Mouse (Mus musculus): ENCODE results near the gene Tmem80.

Tmem80 gene

DNA sequence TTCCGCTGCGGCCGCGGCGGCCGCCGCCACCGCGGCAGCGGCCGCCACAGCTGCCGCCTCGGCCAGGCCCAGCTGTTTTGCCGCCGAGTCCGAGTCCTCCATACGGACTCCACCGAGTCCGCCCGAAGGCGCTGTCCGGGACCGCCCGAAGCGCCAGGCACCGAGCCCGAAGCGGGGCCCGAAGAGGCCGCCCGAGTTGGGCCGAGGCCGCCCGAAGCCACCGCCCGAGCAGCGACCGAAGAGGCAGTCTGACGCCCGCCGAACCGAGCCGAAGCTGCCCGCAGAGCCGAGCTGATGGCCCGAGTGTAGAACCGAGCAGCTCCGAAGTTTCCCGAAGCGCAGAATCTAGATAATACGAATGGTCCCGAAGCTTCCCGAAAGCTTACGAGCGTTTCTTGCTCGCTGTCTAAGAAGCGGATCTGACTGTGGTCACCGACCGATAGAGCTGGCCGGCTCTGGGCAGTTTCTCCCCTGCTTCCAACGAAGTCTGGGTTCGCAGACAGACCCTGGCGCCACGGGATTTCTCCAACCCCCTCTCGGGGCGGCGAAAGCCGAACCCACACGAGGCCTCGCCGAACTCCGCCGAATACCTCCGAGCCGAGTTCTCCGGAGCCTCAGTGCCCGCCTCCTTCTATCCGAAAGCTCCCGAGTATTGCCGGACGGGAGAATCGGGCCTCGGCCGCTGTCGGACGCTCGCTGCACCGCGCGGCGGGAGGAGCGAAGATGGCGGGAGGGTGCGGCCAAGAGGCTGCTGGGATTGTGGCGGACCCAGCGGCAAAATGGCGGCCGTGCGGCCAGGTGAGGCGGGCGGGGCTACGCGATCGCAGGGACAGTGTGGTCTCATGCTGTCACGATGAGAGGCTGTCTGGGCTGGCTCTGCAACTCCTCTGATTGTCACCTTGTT is at the start of gene Tmem80, which contains the start of gene Deaf1:
Tmem80 (plus strand) TSS at position 271 of the 904 bp plus-strand sequence.
Deaf1 (minus strand) TSS at position 222 of the 904 bp plus-strand sequence.
- DNase-seq (ENCODE audit: low spot score) = peak; percentile 99

DNA sequence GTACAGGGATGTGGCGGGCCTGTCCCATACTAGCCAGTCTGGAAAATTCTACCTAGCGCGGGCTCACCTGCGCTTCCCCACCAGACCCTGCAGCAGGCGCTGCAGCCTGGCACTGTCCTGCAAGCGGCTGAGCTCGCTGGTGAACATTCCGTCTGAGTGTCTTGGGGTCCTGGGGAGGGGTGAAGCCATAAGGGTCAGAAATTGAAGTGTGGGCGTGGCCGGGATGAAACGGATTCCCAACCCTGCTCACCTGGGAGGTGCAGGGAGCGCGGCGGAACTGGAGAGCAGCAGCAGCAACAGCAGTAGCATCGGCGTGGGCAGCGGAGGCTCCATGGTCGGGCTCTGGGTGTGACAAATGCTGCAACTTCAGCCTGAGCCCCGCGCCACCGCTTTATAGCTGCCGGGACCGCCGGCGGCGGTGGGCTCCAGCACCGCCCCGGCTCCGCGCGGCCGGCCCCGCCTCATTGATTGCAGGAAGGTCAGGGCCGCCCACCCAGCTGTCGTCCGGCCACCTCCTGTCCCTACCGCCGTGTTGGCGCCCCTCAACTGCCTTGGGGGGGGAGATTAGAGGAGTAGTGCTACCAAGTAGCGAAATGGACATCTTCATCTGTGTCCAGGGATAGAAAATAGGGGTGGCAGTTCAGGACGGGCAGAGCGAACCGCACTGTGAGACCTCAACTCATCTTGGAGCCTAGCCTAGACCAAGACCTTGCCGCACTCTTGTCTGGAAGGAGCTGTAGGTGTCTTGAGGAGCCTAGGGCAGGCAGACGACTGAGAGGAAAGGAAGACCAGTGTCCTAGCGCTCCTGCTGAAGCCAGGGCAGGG is 48.6 kb upstream of the Tmem80 start, which contains the start of gene Sct:
Sct (minus strand) TSS at position 368 of the 825 bp plus-strand sequence.
- DNase-seq (ENCODE audit: low spot score) = peak; percentile 39

DNA sequence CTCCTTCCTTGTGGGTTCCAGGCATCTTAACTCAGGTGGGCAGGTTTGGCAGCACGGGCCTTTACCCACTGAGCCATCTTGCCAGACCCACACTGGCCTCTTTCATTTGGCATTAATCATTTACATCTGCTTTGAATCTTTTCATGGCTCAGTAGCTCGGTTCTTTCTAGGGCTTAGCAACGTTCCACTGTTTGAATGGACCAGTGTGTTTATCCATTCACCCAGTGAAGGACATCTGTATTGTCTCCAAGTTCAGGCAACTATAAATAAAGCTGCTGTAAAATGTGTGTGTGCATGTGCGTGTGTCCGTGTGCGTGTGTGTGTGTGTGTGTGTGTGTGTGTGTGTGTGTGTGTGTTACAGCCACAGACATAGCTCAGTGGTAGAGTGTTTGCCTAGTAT is 46.1 kb upstream of the Tmem80 start:
- DNase-seq (ENCODE audit: low spot score) = no peak

DNA sequence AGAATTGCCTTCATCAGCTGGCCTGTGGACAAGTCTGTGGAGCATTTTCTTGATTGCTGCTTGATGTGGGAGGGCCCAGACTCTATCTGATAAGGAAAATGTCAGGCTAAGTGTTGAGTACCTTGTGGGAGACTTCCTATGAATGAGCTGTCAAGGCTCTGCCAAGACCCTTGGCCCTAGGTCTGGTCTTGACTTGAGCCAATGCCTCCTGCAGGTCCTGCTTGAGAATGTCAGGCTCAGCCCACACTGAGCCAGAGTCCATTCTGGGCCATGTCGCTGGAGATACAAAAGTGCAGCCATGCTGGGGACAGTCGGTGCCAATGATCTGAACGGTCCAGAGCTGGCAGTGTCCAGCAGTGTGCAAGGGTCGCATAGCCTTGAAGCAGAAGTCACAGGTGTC is 44.8 kb upstream of the Tmem80 start:
- DNase-seq (ENCODE audit: low spot score) = no peak

DNA sequence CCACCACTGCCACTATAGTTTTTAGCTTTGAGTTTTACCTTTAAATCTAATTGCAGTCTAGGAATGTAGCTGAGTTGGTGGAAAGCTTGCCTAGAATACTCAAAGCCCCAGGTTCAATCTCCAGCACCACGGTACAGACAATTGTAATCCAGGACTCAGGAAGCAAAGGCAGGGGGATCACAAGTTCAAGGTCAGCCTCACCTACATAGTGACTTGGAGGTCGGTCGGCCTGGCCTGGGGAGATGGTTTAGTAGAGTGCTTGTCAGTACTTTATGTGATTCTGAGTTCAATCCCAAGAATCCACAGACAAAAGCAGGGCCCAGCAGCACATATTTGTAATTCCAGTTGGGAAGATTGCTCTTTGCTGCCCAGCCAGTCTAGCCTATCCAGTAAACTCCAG is 39.5 kb upstream of the Tmem80 start:
- no peak for DNase-seq (ENCODE audit: low spot score)

DNA sequence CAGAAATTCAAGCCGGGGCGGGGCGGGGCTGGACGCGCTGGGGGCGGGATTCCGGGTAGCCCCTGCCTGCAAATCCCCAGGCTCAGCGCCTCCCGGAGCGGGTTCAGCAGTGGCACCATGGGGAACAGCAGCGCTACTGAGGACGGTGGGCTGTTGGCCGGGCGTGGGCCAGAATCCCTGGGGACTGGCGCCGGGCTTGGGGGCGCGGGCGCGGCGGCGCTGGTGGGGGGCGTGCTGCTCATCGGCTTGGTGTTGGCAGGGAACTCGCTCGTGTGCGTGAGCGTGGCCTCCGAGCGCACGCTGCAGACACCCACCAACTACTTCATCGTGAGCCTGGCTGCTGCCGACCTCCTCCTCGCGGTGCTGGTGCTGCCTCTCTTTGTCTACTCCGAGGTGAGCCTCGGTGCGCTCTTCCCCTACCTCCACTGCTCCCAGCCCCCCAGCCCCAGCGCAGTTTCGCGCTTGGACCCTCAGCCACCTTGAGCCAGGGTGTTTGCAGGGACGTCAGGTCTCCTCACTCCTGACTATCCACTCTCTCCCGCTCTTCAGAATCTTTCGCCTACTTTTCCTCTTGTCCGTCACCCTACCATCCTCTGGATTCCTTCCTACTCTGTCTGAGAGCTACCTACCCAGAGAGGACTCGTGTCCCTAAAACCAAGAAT is 35.5 kb upstream of the Tmem80 start, which contains the start of gene Drd4:
Drd4 (plus strand) TSS at position 86 of the 662 bp plus-strand sequence.
- peak; percentile 51 for DNase-seq (ENCODE audit: low spot score)

DNA sequence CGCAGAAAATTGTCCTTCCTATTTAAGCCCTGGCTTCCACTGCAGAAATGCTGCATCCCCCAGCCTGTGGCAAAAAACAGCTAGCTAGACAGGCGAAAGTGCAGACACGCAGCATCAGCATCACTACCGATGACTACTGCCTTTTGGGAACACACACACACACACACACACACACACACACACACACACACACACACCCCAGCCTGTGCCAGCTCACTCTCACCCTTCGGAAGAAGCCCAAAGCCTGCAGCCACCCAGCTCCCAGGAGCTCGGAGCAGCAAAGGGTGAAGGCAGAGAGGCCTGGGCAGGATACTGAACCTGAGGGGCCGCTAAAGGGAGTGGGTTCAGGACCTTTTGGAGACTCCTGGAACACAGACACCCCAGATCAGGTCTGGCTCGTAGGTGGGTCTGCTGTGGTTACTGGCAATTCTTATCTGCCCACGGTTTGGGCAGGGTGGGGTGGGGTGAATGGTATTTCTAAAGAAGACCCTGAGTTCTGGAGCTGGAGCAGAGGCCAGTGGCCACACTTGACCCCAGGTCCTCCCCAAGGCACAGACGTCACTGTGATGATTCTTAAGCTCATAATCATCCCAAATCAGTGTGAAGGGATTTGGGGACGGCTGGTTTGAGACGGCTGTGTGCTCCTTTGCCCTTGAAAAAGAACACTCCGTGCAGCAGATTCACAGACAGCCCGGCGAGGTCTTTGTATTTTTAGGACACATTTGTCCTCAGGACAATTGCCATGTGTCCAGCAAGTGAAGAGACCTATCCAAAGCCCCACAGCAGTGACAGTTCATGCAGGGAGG is 34.8 kb upstream of the Tmem80 start:
- no peak for DNase-seq (ENCODE audit: low spot score)

DNA sequence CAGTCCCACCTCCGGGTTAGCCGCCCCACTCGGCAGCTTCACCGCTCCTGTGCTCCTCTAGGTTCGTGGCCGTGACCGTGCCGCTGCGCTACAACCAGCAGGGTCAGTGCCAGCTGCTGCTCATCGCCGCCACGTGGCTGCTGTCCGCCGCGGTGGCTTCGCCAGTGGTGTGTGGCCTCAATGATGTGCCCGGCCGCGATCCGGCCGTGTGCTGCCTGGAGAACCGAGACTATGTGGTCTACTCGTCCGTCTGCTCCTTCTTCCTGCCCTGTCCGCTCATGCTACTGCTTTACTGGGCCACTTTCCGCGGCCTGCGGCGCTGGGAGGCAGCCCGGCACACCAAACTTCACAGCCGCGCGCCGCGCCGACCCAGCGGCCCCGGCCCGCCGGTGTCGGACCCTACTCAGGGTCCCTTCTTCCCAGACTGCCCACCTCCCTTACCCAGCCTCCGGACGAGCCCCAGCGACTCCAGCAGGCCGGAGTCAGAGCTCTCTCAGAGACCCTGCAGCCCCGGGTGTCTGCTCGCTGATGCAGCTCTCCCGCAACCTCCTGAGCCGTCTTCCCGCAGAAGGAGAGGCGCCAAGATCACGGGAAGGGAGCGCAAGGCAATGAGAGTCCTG is 33.6 kb upstream of the Tmem80 start:
- no peak for DNase-seq (ENCODE audit: low spot score)

DNA sequence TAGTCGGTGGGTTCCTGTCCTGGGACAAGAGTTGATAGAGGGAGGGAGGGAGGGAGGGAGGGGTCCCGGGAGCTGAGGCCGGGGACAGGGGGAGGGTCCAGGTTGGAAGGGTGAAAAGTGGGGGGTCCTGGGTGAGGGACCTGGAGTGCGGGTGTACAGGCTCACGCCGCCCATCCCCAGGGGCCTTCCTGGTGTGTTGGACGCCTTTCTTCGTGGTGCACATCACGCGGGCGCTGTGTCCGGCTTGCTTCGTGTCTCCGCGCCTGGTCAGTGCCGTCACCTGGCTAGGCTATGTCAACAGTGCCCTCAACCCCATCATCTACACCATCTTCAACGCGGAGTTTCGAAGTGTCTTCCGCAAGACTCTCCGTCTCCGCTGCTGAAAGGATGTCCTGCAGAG is 33.1 kb upstream of the Tmem80 start:
- DNase-seq (ENCODE audit: low spot score) = no peak

DNA sequence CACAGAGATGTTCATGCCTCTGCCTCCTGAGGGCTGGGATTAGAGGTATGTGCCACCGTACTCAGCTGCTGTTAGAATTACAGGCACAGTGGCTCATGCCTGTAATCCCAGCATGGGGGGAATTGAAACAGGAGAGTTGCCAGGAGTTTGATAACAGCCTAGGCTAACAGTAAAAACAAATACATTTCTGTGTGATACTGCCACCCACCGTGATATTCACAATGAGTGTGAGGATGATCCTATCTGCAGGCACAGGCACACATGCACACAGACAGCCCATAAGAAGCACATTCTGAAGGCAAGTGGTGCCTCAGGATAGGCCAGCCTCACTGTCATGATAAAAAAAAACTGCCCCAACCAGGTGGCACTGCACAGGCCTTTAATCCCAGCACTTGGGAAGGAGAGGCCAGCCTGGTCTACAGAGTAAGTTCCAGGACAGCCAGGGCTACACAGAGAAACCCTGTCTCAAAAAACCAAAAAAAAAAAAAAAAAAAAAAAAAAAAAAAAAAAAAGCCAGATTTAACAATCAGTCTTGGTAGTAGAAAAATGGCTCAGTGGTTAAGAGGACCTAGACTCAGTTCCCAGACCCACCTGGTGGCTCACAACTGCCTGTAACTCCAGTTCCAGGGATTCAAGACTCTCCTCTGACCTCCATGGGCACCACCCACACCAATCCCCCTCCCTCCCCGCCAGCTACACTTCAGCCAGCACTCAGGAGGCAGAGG is 29.5 kb upstream of the Tmem80 start:
- no peak for DNase-seq (ENCODE audit: low spot score)

DNA sequence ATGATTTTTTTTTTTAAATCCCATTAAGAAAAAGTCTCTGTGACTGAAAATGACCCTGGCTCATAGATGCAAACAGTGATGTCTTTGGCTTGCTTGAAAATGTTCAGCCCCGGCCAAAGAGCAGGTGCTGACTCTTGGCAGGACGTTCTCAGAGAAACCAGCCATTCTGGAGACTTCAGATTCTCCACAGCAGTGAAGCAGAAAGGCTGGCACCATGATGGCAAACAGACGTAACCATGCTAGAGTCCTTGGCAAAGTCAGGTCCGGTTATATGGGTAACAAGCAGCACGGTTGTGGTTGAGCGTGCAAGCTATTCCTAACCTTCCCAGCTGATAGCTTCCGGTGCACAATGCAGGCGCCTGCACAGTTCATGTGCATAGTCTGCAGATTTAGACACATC is 28.4 kb upstream of the Tmem80 start:
- DNase-seq (ENCODE audit: low spot score) = no peak

DNA sequence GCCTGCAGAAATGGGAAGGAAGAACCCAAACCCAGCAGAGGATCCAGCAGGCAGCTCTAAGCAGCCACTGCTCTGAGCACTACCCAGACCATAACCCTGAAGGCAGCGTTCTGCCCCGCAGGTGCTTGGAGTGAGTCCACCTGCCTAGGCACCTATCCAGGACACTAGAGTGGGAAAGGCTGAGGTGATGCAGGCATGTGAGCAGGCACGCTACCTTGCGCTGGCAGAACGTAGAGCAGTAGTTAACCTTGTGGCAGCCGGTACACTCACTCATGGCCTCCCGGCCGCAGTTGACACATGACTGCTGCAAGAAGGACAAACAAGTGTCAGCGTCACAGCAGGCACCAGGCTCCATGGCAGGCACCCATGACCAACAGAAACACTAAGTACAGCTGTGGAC is 26.2 kb upstream of the Tmem80 start:
- no peak for DNase-seq (ENCODE audit: low spot score)

DNA sequence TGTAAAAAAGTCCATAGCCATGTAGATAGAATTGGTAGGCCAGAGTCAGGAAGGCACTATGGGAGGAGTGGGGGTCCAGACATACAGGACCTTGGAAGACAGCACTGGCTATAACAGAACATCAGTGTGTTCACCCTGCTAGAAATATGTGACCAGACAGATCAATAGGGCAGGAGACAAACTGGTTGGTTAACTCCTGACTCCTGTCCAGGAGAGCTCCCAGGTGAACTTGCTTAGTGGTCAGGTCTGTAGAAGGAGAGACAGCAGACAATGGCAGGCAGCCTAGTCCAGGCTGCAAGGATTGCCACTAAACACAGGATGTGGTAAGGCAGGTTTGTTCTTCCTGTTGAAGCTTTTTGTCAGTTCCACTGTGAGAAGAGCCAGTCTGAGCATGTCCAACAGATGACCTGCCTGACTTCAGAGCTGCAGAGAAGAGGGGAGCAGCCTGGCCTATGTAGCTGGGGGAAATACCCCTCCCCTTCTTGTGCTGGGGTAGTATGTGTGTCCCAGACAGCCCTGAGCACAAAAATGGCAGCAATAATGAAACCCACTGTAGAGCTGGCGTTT is 24.8 kb upstream of the Tmem80 start:
- no peak for DNase-seq (ENCODE audit: low spot score)

DNA sequence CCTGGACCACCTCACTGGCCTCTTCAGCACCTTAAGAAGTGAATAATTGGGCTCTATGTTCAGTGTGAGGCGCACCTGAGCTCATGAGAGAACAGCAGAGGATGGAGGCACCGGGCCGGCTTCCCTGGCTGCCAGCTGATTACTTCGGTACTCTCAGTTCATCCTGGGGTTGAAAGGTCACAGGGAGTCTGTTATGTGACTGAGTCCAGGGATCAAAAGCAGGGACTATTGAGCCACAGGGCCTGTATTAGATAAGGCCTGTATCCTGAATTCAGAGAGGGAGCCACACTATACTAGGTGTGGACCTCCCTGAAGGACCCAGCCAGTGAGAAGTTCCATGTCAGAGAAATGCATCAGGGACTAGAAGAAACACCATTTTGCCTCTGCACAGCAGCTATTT is 23.0 kb upstream of the Tmem80 start:
- no peak for DNase-seq (ENCODE audit: low spot score)

DNA sequence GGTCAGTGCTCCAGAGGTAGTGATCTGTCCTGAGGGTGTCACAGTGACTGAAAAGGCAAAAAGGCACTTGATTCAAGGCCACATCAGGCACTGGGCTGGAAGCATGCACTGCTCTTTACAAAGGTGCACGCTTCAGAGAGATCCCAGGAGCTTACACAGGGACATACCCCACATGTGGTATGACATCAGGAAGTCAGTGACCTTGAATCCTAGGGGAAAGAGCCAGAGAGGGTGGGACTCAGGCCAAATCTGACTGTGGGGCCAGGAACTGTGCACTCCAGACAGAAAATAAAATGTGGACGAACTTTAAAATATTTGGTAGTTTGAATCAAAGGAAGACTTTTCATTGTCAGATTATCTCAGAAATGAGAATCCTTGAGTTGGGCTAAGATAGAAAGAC is 13.1 kb upstream of the Tmem80 start:
- no peak for DNase-seq (ENCODE audit: low spot score)

DNA sequence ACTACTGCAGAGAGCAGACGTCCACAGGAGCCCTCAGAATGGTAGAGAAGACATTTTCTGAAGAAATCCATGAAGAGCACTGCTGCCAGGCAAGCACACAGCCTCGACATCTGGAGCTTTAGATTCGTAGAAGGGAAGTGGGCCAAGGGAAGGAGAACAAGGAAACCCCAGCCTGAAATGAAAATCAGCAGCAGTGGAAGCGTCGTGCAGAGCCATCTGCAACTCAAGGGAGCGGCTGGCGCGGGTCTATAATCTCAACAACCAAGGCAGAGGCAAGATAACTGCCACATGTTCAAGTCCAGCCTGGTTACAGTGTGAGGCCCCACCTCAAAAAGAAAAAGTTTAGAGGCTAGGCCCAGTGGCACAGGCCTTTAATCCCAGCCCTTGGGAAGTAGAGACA is 12.5 kb upstream of the Tmem80 start:
- no peak for DNase-seq (ENCODE audit: low spot score)

DNA sequence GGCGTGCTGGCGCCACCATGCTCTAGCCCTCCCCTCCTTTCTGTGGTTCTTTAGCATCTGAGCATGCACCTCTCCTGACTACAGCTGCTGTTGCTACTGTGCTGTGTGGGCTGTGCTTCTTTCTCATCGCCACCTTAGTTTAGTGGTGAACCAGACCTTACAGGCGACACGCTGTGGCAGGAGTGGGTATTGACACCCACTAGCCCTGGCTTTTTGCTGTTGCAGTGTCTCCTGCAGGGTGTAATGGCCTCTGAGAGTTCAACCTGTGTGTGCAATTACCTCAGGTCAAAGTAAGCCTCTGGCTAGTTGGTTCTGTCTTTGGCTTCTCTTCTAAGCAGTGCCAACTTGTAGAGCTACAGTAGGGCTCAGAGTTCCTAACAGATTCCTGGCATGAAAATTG is 11.6 kb upstream of the Tmem80 start:
- peak; percentile 60 for DNase-seq (ENCODE audit: low spot score)

DNA sequence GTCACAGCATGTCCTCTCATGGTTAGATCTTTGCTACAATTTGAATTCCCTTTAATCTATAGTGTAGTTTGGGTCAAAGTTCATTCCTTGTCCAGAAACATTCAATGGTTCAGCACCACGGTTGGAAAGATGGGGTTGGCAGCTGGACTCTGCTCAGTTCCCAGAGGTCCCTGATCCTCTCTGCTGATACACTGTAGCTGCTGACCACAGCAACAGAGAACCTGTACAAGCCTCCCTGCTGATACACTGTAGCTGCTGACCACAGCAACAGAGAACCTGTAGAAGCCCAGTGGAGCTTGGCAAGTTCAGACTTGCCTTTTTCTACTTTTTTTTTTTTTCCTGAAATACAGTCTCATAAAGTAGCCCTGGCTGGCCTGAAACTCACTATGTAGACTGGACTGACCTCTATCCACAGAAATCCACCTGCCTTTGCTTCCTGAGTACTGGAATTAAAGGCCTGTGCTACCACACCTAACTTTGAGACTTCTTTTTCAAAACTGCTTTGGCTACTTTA is 9.9 kb upstream of the Tmem80 start:
- DNase-seq (ENCODE audit: low spot score) = no peak

DNA sequence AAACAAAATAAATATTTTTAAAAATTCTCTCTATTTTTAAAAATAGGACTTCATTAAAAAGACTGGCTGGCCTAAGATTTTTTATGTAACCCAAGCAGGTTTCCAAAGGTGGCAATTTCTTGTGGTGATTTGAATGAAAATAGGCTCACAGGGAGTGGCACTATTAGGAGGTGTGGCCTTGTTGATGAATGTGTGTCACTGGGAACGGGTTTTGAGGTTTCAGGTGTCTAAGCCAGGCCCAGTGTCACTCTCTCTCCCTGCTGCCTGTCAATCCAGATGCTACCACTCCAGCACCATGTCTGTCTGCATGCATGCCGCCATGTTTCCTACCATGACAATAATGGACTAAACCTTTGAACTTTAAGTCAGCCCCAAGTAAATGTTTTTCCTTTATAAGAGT is 8.1 kb upstream of the Tmem80 start:
- no peak for DNase-seq (ENCODE audit: low spot score)

DNA sequence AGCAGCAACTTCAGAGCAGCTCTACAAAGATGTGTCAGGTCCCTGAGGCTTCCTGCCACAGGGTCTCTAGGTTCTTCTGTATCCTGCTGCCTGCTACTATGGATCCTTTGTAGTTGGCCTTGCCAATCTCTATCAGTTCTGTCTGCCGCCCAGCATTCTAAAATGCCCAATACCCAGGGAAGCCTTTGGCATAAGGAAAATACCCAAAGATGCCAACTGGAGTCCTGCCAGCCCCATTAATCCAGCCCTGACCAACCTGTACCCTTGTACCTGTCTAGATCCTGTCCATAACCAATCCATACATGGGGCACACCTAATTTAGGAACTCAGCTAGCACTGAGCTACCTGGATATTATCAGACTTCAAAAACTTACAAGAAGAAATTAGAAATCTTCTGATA is 2.9 kb upstream of the Tmem80 start:
- DNase-seq (ENCODE audit: low spot score) = no peak

Measured in ovary, postnatal 36 days (tissue).